Mouse (Mus musculus) limb, embryonic 14.5 days (tissue): ENCODE measurements at regions not wholly inside any gene's neighbourhood (a gene's known extent, or its start where the extent isn't known, plus 50 kb on each side); places are given as distances from the start of the nearest gene placed in this dataset.

ENCODE experiments used
- ATAC-seq: fragments of 200-750 bp; cut with Nextera tagmentation; 2 replicates; pipeline ENCODE4 v1.8.0; 2017; ENCODE audit warnings: low read depth, moderate number of reproducible peaks, moderate TSS enrichment; ENCODE audit not compliant: low FRiP score
- DNase-seq: peaks from one replicate; pipeline ENCODE4 v3.0.0-alpha.2; 2015; ENCODE audit warnings: low spot score
- H3K27ac ChIP-seq: fragments of 300-500 bp; sonication (generic); replicated peaks from 2 replicates; pipeline ENCODE4 v1.5.1; 2014; ENCODE audit warnings: low read depth, mild to moderate bottlenecking, low read length, moderate library complexity, mixed read lengths
- H3K27me3 ChIP-seq: fragments of 300-500 bp; sonication (generic); 2 replicates; pipeline ENCODE4 v1.6.1; 2014; ENCODE audit warnings: low read length, mixed read lengths; ENCODE audit not compliant: control insufficient read depth, insufficient read depth
- H3K36me3 ChIP-seq: fragments of 300-500 bp; sonication (generic); 2 replicates; pipeline ENCODE4 v1.6.1; 2014; ENCODE audit warnings: mild to moderate bottlenecking, low read length, moderate library complexity, mixed read lengths; ENCODE audit not compliant: control insufficient read depth, insufficient read depth
- H3K4me1 ChIP-seq: fragments of 300-500 bp; sonication (generic); 2 replicates; pipeline ENCODE4 v1.6.1; 2014; ENCODE audit warnings: antibody characterized with exemption, low read length, mixed read lengths; ENCODE audit not compliant: control insufficient read depth, insufficient read depth
- H3K4me2 ChIP-seq: fragments of 300-500 bp; sonication (generic); replicated peaks from 2 replicates; pipeline ENCODE4 v1.6.1; 2014; ENCODE audit warnings: low read depth, mild to moderate bottlenecking, low read length, moderate library complexity; ENCODE audit not compliant: severe bottlenecking
- H3K4me3 ChIP-seq: fragments of 300-500 bp; sonication (generic); replicated peaks from 2 replicates; pipeline ENCODE4 v1.5.1; 2014; ENCODE audit warnings: low read length
- H3K9ac ChIP-seq: fragments of 300-500 bp; sonication (generic); 2 replicates; pipeline ENCODE4 v1.6.1; 2014; ENCODE audit warnings: mild to moderate bottlenecking, low read depth, low read length, moderate library complexity; ENCODE audit not compliant: severe bottlenecking
- H3K9me3 ChIP-seq: fragments of 300-500 bp; sonication (generic); 2 replicates; pipeline ENCODE4 v1.6.1; 2016; ENCODE audit warnings: low read length; ENCODE audit not compliant: control insufficient read depth
- POLR2A ChIP-seq: fragments of 200-500 bp; IDR thresholded peaks from 2 replicates; pipeline ENCODE4 v1.8.0; 2012; ENCODE audit warnings: inconsistent platforms, mild to moderate bottlenecking, moderate library complexity, borderline replicate concordance; ENCODE audit not compliant: insufficient read depth, insufficient read length; ENCODE audit errors: extremely low read depth
- WGBS: fragments of 180-500 bp; shearing (Covaris S2); extraction: QIAGEN DNeasy Blood & Tissue Kit; methylation state at CpG from one replicate; pipeline ENCODE4 v1.1.7; 2014; 5-methylcytosine and 5-hydroxymethylcytosine counted together

GRCm38 (mm10) chr6:139135693-139136092, 366.1 kb downstream of the Rergl start:
- no peak for DNase-seq
- TF ChIP-seq POLR2A, result no peak
- WGBS, result 74% methylated on average over 6 of the region's 6 CpGs
- H3K27me3 ChIP-seq, result no peaks in the 10 kb centered on the region
- no peaks in the 10 kb centered on the region for H3K36me3 ChIP-seq
- ATAC-seq, result no peak
- no peak overlapping the region for H3K4me3 ChIP-seq
- H3K27ac ChIP-seq, result no peak overlapping the region
- H3K4me1 ChIP-seq, result no peaks in the 10 kb centered on the region
- no peak overlapping the region for H3K4me2 ChIP-seq
- H3K9me3 ChIP-seq, result no peaks in the 10 kb centered on the region
- no peak overlapping the region for H3K9ac ChIP-seq

- H3K36me3 ChIP-seq, result no peaks in the 10 kb centered on the region
- H3K27me3 ChIP-seq, result no peaks in the 10 kb centered on the region
- H3K9ac ChIP-seq, result no peak overlapping the region
- H3K4me3 ChIP-seq, result no peak overlapping the region
- H3K27ac ChIP-seq, result no peak overlapping the region
- DNase-seq (no peak), ATAC-seq (no peak)
- TF ChIP-seq POLR2A, result no peak
- no peak overlapping the region for H3K4me2 ChIP-seq
- no peaks in the 10 kb centered on the region for H3K9me3 ChIP-seq
- no peaks in the 10 kb centered on the region for H3K4me1 ChIP-seq
- 91% methylated on average over 15 of the region's 15 CpGs for WGBS
These were observed 369.6 kb downstream of the Rergl start for GRCm38 (mm10) chr6:139132083-139132679.

- H3K9me3 ChIP-seq, result no peaks in the 10 kb centered on the region
- TF ChIP-seq POLR2A, result no peak
- no peaks in the 10 kb centered on the region for H3K36me3 ChIP-seq
- no peaks in the 10 kb centered on the region for H3K4me1 ChIP-seq
- no peak overlapping the region for H3K4me3 ChIP-seq
- H3K4me2 ChIP-seq, result no peak overlapping the region
- no peaks in the 10 kb centered on the region for H3K27me3 ChIP-seq
- WGBS, result 67% methylated on average over 6 of the region's 6 CpGs
- no peak for DNase-seq
- no peak overlapping the region for H3K27ac ChIP-seq
- no peak overlapping the region for H3K9ac ChIP-seq
- ATAC-seq, result no peak
These were observed 393.5 kb downstream of the Rergl start for GRCm38 (mm10) chr6:139108263-139108662.

DNA sequence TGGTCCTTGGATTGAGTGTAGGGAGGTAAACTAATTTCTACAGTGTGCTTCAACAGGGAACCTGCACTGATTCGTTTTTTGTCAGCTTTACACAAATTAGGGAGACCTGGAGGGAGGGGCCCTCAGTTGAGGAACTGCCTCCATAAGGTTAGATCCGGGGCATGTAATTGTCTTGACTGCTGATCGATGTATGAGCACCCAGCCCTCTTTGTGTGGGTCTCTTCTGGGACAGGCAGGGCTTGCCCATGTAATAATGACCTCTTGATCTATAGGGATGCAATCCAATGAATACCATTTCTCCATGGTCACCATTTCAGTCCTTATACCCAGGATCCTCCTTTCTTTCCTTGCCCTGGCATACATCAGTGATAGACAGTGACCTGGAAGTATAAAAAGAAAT, 398.4 kb downstream of the Rergl start:
- Histone ChIP-seq H3K9ac (no peak overlapping the region), H3K9me3 (no peaks in the 10 kb centered on the region), H3K4me3 (no peak overlapping the region), H3K4me2 (no peak overlapping the region), H3K27me3 (no peaks in the 10 kb centered on the region), H3K36me3 (no peaks in the 10 kb centered on the region), H3K27ac (no peak overlapping the region), H3K4me1 (no peaks in the 10 kb centered on the region)
- TF ChIP-seq POLR2A, result no peak
- ATAC-seq, result no peak
- no peak for DNase-seq
- WGBS, result 61% methylated on average over 3 of the region's 3 CpGs

GRCm38 (mm10) chr6:139099273-139099672, 402.5 kb downstream of the Rergl start:
- Histone ChIP-seq H3K27me3 (no peaks in the 10 kb centered on the region), H3K4me1 (no peaks in the 10 kb centered on the region), H3K4me2 (no peak overlapping the region), H3K27ac (no peak overlapping the region), H3K4me3 (no peak overlapping the region), H3K36me3 (no peaks in the 10 kb centered on the region), H3K9me3 (no peaks in the 10 kb centered on the region), H3K9ac (no peak overlapping the region)
- no peak for DNase-seq
- no peak for TF ChIP-seq POLR2A
- ATAC-seq, result no peak
- 83% methylated on average over 11 of the region's 11 CpGs for WGBS

DNA sequence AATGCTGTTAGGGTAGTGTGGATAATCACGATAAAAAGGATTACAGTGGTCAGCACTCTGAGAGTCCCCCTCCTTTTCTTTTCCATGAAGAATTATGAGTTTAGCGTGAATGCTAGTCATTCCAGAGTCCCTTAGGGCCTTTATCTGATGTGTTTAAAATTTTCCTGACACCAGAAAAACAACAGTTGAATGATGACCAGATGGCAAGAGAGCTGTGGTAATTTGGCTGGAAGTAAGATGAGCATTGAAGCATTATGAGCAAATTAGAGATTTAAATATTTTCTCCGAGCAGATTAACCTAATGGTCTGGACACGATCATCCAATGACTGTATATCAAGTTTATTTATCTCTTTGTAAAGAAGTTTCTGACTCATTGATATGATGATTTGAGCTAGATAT, 417.1 kb upstream of the Igbp1b start:
- H3K4me3 ChIP-seq, result no peak overlapping the region
- H3K9me3 ChIP-seq, result no peaks in the 10 kb centered on the region
- H3K27me3 ChIP-seq, result no peaks in the 10 kb centered on the region
- H3K4me1 ChIP-seq, result no peaks in the 10 kb centered on the region
- ATAC-seq (no peak), DNase-seq (no peak)
- no peak for TF ChIP-seq POLR2A
- no peaks in the 10 kb centered on the region for H3K36me3 ChIP-seq
- 78% methylated on average over 4 of the region's 4 CpGs for WGBS
- H3K9ac ChIP-seq, result no peak overlapping the region
- H3K4me2 ChIP-seq, result no peak overlapping the region
- no peak overlapping the region for H3K27ac ChIP-seq
